Mouse (Mus musculus): ENCODE measurements around the gene Tmem33.

Tmem33 gene

DNA sequence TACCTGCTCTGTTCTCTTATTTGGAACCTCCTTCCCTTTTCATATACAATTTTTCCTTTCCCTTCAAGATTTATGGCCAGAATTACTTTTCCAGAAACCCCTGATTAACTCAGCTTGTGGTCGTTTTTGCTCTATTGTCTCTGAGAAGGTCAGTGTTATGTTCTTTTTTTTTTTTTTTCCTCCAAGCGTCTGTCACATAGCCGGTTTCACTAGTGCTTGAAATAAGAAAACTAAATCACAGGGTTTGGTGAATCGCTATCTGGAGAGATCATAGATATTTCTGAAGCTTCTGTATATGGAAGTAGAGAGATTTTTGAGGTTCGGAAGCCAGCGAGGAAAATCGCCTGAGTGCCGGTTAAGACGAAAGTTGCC is 220 bp upstream of the Tmem33 start:
- no peak for DNase-seq

DNA sequence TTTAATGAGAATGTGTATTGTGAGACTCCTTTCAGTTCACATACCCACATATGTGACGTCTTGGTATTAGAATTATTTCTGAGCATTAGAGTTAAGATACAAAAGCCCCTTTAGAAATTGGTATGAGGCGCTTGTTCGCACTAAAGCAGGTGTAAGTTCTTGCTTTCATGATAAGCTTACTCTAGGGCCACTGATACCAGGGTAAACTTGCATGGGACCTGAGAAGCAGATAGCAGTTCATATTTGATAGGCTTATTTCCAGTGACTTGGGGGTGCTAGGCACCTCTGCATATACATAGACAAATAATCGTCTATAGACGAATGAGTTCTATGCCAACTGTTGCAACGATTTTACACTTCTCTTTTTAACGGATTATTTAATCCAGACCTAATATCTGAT is 2.6 kb downstream of the Tmem33 start:
- no peak for DNase-seq

DNA sequence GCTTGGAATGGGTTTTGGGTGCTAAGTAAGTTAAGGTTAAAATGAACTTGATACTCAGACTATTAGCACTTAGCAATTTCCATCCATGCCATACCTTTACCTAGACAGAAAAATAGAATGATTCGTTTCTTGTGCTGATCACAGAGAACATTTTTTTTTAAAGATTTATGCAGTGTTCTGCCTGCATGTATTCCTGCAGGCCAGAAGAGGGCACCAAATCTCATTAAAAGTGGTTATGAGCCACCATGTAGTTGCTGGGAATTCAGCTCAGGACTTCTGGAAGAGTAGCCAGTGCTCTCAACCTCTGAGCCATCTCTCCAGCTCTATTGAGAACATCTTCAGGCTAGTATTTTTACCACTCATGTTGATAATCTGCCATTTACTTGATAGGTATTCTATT is 5.7 kb downstream of the Tmem33 start:
- no peak for DNase-seq

DNA sequence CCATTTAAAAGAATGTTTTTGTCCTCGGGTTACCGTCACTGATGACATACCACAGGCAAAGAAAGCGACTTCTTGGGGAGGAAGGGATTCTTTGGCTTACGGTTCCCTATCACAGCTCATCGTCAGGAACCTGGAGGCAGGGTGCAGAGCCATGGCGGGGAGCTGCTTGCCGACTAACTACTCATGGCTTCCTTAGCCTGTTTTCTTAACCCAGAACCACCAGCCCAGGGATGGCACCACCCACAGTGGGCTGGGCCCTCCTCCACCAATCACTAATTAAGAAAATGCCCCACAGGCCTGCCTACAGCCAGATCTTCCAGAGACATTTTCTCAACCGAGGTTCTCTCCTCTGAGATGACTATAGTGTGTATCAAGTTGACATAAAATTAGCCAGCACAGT is 8.9 kb downstream of the Tmem33 start:
- DNase-seq = no peak

DNA sequence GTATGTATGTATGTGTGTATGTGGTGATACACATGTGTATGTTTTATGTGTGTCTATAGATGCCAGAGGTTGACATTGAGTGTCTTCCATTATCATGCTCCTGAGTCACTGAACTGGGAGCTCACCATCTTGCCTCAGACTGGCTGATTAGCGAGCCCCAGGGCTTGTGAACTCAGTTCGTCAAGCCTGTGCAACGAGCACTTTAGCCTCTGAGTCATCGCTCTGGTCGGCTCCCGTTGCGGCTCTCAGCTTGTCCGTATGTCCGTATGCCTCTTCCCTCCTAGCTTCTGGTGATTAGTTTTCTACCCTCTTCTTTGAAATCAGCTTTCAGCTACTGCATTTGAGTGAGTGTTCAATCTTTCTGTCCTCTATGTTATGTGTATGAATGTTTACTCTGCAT is 19.0 kb downstream of the Tmem33 start:
- no peak for DNase-seq

DNA sequence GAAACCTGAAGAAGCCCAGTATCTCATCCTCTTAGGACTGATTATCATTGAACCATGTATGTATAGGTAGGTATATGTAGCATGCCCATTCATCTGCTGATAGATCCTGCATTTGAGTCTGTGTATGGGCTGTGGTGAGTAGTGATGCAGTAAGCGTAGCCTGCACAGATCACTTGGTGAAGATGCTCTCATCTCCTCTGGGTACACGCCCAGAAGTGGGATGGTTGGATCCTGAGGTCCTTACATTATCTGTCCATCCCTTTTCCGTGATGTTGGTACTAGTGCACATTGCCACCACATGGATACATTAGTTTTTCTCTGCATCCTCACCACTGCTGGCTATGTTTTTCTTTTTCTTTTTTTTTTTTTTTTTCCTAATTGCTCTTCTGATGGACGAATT is 19.5 kb downstream of the Tmem33 start:
- no peak for DNase-seq

DNA sequence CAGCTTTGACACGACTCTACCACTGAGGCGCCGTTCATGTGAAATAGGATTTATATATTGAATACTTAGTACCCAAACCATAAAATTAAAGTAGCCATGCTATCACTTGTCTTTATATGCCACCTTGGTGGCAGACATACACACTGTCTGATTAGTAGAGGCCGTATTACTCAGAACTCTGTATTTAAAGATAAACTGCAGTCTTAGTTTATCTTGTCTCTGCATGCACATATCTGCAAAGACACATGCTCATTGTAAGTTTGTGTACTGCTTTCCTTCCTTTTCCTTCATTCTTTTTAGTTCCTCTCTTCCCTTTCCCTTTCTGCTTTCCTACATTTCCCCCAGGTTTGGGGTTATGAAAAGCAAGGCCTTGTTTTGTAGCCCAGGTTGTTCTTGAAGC is 20.0 kb downstream of the Tmem33 start:
- DNase-seq = no peak

DNA sequence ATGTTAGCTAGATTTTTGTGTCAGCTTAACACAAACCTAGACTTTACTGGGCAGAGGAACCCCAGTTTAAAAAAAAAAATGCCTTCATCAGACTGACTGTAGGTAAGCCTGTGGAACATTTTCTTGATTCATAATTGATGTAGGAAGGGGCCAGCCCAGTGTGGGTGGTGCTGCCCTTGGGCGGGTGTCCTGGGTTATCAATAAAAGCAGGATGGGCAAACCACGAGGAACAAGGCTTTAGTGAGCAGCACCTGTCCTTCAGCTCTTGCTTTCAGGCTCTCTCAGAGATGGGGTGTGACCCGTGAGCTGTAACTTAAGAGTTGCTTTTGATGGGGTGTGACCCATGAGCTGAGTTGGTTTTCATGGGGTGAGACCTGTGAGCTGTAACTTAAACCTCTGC is 34.7 kb downstream of the Tmem33 start:
- no peak for DNase-seq

DNA sequence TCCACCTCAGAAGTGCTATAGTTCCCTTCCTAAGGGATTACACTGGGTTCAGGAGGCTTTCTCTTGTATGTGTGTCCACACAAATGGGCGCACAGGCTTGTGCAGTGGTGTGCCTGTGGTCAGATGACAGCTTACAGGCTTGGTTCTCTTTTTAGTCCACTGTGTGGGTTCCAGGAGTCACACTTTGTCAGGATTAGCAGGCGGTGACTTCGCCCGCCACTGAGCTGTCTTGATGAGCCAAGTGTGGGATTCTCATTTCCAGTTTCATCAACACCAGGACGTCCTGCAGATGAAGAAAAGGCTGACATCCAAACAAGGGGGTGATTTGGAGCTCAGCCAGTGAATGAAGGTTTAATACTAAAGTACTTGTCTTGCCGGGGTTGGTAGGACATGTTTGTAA is 35.3 kb downstream of the Tmem33 start:
- no peak for DNase-seq

DNA sequence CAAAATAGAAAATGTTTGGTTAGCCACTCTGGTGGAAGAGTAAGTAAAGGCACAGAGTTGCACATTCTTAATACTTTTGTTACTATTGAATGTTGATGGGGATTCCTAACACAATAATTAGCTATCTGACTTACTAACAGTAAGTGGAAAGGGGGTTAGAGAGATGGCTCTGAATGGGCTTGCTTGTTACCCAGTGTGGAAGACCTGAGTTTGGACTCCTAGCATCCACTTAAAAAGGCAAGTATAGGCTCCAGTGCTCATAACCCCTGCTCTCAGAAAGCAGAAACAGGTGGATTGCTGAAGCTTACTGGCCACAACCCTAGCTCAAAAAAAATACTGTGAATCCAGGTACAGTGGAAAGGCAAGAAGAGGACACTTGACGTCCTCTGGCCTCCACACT is 35.8 kb downstream of the Tmem33 start:
- DNase-seq = no peak

DNA sequence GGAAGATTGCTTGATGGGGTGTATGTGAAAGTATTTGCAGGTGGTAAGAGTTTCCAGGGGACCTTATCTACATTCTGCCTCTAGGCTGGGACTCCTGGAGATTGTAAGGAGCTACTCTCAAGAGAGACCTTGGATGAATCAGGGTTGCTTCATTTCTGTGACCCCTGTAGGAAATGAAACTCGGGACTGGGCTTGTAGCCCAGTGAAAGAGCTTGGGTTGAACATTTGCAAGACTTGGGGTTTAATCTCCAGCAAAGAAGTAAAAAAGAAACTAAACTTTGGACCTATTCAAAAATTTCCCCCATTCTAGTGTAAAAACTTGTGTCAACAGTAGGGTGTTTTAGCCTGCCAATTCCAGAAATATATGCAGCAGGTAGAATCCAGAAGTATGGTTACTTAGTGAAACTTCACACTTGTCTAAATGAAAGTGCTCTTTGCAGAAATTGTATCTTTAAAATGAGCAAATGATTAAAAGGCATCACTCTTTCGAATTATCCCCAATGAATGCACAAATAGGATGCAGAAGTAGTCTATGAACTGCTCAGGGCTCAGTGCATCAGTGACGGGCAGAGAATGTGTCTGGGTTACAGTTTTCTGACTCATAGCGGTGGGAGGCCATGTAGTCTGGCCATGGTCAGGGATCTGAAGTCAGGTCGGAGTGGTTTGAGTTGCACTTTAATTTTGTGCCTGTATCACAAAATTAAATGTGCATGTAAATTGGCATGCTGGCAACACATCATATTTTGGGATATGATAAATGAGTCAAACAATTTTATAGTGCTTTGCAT is 36.9 kb downstream of the Tmem33 start:
- DNase-seq = no peak

DNA sequence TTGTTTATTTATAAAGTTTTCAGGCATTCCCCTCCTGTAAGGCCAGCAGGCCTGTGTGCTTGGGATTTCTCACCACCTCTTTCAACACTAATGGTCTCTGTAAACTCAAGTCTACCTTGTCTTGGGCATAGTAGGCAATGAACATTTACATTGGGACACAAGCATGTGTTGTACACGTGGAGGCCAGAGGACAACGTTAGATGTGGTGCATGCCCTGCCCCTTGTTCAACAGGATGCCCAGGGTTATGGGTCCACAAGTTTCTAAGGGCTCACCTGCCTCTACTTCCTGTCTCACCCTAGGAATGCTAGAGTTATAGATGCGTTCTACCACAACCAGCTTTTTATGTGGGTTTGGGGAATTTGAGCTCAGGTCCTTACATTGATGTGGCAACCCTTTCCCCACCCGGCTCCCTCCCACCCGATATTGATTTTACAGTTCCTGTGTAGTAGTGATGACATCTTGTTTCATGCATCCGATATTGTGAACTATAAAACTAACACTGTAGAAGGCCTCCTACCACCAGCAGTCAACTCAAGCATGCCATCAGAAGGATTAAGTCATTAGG is 39.6 kb downstream of the Tmem33 start:
- DNase-seq = no peak

DNA sequence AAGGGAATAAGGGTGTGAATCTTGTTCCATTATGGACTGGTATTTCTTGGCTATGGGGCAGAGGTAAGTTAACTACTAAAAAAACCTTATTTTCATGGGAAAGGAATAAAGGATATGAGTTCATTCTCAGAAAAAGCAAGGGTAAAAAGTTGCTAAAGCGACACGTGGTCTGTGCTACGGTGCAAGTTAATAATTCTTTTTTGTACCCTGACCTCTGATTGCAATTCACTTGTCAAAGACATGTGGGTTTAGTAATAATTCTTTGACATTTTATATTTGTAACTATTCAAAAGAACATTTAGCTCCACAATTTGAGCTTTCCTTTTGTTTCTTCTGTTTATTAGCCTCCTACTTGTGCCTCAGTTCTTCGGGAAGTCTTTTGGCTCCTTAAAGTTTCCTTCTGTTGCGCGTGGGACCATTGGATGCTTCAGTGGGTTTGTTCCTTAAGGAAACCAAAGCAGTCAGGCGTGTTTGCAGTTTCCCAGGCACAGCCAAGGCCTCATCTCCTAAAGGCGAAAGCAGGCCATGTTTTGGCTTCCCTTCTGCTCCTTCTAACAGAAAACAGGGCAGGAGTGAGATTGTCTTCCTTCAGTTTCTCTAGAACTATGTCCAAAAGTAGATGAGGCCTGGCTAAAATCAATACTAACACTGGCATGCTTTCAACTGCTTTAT is 40.7 kb downstream of the Tmem33 start:
- DNase-seq = no peak

DNA sequence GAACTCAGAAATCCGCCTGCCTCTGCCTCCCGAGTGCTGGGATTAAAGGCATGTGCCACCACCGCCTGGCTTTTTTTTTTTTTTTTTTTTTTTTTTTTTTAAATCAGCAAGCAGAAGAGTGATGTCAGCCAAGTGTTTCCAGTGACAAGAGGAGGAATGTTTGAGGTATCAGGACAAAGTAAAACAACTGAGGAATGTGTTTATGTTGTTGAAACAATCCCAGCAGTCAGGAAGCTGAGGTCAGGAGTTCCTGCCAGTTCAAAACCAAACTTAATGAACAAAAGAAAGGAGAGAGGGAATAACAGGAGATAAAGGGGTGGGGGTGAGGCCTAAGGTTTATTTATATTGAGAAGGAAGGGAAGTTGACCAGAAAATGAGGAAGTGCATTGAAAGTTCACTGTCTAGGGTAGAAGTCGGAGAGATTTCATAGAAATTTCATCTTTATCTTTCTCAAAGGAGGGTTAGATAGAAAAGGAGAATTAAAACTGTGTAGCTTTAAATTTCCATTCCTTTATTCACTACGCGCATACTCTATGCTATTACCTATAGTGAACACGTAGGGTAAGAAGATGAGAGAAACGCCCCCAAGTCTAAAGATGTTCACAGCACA is 41.5 kb downstream of the Tmem33 start:
- no peak for DNase-seq

DNA sequence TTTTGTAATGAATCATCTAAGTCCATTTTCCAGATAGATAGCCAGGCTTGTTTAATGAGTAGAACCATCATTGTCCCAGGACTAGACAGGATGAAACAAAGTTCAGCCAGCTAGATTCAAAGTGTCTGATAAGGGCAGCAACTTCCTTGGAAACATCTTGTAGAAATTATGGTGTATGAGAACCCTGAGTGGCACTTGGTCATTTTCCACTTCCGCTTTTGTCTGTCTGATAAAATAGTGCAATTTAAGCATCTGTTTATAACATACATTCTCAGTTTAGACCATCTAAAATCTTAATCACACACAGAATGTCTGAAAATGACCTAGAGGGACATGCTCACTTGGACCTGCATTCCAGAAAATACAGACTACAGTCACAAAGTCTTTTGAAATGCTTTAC is 43.5 kb downstream of the Tmem33 start:
- no peak for DNase-seq

DNA sequence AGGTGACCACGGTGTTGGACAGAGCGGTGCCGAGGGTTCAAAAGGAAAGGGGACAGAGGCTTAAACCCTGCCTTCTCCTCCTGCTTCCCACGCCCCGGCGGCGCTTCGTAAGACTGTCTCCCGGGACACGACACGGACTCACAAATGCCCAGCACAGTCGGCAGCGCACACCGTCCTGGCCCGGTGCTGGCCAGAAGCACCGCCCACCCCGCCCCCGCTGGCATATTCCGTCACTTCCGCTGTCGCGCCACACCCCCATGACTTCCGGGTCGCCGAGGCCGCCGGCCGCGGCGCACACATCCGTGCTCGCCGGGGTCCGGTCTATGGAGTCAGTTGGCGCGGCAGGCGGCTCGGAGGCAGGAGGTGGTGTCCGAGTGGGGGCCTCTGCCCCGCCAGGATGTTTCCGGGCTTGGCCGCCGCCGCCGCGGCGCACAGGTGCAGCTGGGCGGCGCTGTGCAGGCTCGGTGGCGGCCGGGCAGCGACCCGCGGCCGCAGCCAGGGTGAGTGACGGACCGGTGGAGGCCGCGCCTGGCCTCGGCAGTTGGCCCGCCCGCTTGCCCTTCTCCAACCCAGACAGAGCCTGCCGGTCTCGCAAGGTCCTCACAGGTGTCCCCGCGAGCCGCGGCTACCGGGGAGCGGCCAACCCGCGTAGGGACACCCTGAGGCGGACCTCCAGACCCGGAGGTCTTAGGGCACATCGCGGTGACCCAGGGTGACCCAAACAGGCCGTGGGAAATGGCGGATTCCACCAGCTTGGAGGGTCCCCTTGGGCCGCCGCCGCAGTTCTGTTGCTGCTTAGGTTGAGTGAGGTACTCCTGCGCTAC is 46.5 kb downstream of the Tmem33 start, which contains the start of gene Slc30a9:
TSS of gene Slc30a9 (plus strand) at position 258 of the 824 bp plus-strand sequence.
- peak; percentile 90 for DNase-seq

DNA sequence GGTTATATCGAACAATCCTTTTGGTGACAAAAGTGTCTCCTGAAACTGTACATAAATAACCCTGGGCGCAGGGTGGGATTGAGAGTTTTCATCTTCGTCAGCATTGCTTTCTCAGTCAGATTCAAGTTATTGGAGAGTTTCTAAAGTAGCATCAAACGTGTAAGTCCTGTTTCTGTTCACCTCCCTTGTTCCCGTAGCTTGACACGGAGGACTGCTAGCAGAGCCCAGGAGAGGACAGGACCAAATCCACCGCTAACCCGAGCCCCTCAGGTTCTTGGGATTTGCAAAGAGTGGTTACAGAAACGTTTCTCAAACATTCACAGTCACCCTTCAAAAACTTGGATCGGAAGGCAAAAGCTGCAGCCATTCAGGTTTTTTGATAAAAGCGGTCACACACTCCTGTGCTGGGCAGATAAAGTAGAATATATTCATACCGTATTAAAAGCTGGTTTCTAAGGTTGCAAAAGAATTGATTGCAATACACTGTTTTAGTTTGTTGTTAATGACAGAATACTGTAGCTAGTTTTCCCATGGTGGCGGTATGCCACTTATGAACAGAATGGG is 47.4 kb downstream of the Tmem33 start:
- no peak for DNase-seq

DNA sequence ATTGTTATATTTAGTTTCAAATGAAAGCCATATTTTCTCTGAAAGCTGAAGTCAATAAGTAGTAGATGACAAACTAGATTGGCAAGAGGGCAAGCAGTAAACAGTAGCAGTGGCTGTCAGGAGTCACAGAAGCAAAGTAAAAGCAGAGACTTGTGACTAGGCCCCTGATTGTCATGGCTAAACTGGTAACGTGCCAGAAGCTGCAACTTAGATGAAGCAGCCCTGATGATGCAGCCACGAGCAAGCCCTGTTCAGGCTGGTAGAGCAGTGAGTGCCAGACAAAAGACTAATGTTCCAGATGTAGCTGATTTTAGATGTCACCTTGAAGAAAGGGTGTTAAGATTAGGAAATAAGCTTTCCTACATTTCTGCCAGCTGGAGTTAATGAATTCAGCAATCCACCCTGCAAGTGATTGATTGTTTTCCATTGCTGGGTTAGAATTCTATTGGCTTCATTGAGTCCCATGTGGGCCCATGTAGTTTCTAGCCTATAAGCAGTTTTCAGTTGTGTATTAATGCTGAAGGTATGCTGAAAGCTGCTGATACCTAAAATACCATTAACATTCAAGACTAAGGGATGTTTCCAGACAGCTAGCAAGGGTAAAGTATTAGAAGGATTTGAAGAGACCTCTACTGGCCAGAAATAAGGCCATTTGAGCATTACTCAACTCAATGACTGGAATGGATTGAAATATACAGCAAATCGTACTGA is 51.6 kb downstream of the Tmem33 start:
- no peak for DNase-seq

DNA sequence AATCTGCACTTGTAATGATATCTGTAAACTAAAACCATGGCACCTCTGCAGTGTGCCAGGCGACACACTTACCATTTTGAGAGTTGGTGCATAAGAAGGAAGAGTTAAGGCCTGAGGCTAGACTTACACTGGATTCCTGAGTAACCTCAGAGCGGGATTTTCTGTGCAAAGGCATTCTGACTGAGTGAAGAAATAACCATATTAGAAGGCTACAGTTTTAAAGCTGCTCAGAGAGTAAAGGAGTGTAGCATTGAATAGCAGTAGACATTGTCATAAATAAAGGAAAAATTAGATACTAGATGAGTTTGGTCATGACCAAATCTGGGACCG is 52.1 kb downstream of the Tmem33 start:
- no peak for DNase-seq

DNA sequence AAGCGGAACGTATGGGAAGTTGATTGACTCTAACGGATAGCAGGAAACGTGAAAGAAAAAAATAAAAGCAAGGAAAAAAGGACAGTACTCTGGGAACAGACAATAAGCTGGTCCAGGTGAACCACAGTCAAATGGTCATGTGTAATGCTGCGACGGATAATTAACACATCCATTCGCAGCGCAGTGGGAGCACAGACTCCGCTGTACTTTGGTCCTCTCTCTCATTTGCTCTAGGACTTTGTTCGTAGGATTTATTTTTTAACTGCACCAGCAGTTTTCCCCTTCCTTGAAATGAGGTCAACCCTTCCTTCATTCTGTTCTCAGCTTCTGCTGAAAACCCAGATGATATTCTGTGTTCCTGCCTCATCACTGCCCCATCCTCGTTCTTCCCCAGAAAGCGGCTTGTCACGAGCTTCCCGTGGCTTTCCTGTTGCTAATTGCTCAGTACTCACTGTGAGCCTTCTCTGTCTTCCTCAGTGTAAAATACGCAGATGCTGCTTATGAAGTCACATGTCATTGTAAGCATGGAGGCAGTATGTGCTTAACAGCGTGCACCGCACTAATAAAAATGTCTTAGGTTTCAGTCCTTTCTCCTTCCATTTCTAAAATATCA is 61.4 kb downstream of the Tmem33 start:
- no peak for DNase-seq

DNA sequence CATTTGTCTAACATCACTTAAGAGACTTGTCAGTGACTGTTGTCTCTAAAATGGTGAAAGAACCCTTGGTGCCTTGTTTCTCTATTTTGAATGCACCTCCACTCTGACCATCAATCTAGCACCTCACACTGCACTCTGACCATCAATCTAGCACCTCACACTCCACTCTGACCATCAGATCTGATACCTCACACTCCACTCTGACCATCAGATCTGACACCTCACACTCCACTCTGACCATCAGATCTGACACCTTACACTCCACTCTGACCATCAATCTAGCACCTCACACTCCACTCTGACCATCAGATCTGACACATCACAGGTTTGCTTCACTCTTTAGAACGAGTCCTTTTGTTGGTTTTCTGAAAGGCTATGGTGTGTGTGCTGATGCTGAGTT is 63.7 kb downstream of the Tmem33 start:
- no peak for DNase-seq

DNA sequence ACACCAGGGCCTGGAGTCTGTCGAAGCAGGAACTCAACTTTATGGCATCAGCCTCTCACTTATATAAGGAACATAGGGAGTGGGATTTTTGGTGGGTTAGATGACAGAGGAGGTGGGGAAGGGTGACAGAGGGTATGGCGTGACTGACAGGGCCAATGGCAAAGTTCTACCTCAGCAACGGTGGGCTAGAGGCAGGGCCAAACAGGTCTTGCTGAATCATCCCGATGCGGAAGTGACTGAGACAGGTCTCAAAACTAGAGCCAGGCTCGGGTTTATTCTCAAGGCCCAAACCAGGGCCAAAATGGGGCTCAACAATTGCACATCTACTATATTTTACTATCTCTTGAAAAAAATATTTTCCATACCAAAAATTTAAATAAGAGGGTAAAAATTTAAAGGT is 80.4 kb downstream of the Tmem33 start:
- DNase-seq = no peak

Data from cerebellum, adult 9-10 months (tissue).